ENCODE assay signal across 8 mouse cellular contexts in the genomic region with DNA sequence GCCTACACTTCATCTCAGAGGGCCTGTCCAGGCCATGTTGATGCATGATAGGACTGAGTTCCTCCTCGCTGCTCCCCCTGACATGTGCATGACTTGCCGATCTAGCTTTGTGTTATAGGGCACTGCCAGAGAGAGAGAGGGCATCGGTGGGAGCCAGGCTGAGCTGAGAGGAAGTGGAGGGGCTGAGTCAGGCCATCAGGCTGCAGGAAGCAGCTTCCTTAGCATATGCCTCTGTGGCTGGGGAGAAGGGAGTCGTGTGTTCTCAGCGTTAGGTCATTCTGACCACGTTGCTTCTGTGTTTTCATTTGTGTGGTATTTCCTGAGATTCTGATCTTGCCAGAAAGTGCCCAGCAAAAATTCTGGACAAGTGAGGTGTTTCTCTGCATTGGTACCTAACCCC. TPM values are rescaled to one million over a fixed set of nuclear protein-coding genes. Genes with fewer than 3 reads are reported as not detected.
A peak's percentile ranks its signal among the peaks of the same experiment; 100 is the strongest.
DNase-seq lines count a peak whose midpoint lies in the region; ATAC-seq and TF ChIP-seq lines count a peak whose summit lies in the region.

No protein-coding gene starts in this region.

- no peak overlapping the region for H3K27ac ChIP-seq in forebrain, postnatal 0 days (ENCODE audit: low read depth, low read length)
- no peak overlapping the region for H3K27ac ChIP-seq in forebrain, embryonic 12.5 days
- peak overlapping the region; percentile 48; the same call in 1 of the 2 replicates for H3K27ac ChIP-seq in liver, embryonic 15.5 days (replicated peaks)
- H3K27ac ChIP-seq in forebrain, embryonic 15.5 days (replicated peaks) = no peak overlapping the region

- H3K36me3 ChIP-seq in forebrain, postnatal 0 days (ENCODE audit: insufficient read depth) = no peaks in the 10 kb centered on the region
- no peaks in the 10 kb centered on the region for H3K36me3 ChIP-seq in forebrain, embryonic 12.5 days (replicated peaks)
- H3K36me3 ChIP-seq in liver, embryonic 15.5 days (replicated peaks) = no peaks in the 10 kb centered on the region
- H3K36me3 ChIP-seq in forebrain, embryonic 15.5 days = no peaks in the 10 kb centered on the region

- H3K4me2 ChIP-seq in forebrain, postnatal 0 days (ENCODE audit: low read depth) = no peak overlapping the region
- H3K4me2 ChIP-seq in forebrain, embryonic 12.5 days = no peak overlapping the region
- H3K4me2 ChIP-seq in liver, embryonic 15.5 days = no peak overlapping the region
- H3K4me2 ChIP-seq in forebrain, embryonic 15.5 days (replicated peaks) = no peak overlapping the region

- intact Hi-C loops in left cerebral cortex, postnatal 36 days (cut with DNase I) = no loop called here

- no peak overlapping the region for H3K4me3 ChIP-seq in forebrain, postnatal 0 days (ENCODE audit: low read depth, low read length)
- no peak overlapping the region for H3K4me3 ChIP-seq in forebrain, embryonic 12.5 days (replicated peaks)
- no peak overlapping the region for H3K4me3 ChIP-seq in liver, embryonic 15.5 days (replicated peaks)
- H3K4me3 ChIP-seq in forebrain, embryonic 15.5 days = no peak overlapping the region

- ATAC-seq in forebrain, postnatal 0 days = peak; percentile 10; the same call in 1 of the 2 replicates
- ATAC-seq in forebrain, embryonic 12.5 days (ENCODE audit: low FRiP score) = no peak
- ATAC-seq in liver, embryonic 15.5 days (ENCODE audit: insufficient read depth) = 0 out of 2 replicates have a peak, but pooled peaks have one; percentile 23
- no peak for ATAC-seq in forebrain, embryonic 15.5 days (replicated peaks)

- H3K27me3 ChIP-seq in forebrain, postnatal 0 days (ENCODE audit: insufficient read depth, low read length) = no peaks in the 10 kb centered on the region
- H3K27me3 ChIP-seq in forebrain, embryonic 12.5 days = no peaks in the 10 kb centered on the region
- H3K27me3 ChIP-seq in liver, embryonic 15.5 days = no peaks in the 10 kb centered on the region
- H3K27me3 ChIP-seq in forebrain, embryonic 15.5 days = no peaks in the 10 kb centered on the region

- no peaks in the 10 kb centered on the region for H3K9me3 ChIP-seq in forebrain, postnatal 0 days (ENCODE audit: low read length)
- no peaks in the 10 kb centered on the region for H3K9me3 ChIP-seq in forebrain, embryonic 12.5 days
- H3K9me3 ChIP-seq in liver, embryonic 15.5 days (replicated peaks) = no peaks in the 10 kb centered on the region
- H3K9me3 ChIP-seq in forebrain, embryonic 15.5 days = no peaks in the 10 kb centered on the region

- H3K4me1 ChIP-seq in forebrain, postnatal 0 days (ENCODE audit: insufficient read depth) = no peaks in the 10 kb centered on the region
- H3K4me1 ChIP-seq in forebrain, embryonic 12.5 days = peaks cover 23% of the 10 kb centered on the region; the same call in 1 of the 2 replicates
- H3K4me1 ChIP-seq in liver, embryonic 15.5 days (replicated peaks) = peaks cover 83% of the 10 kb centered on the region
- peaks cover 19% of the 10 kb centered on the region for H3K4me1 ChIP-seq in forebrain, embryonic 15.5 days

- WGBS in forebrain, postnatal 0 days = 68% methylated on average over 6 of the region's 6 CpGs
- WGBS in forebrain, embryonic 12.5 days = 77% methylated on average over 6 of the region's 6 CpGs
- 13% methylated on average over 6 of the region's 6 CpGs for WGBS in liver, embryonic 15.5 days (ENCODE audit: insufficient replicate concordance)
- 78% methylated on average over 6 of the region's 6 CpGs for WGBS in forebrain, embryonic 15.5 days

- no peak for TF ChIP-seq CTCF in forebrain, postnatal 0 days (IDR thresholded peaks at IDR 0.05; ENCODE audit: low read depth)

- no peak overlapping the region for H3K9ac ChIP-seq in forebrain, postnatal 0 days
- no peak overlapping the region for H3K9ac ChIP-seq in forebrain, embryonic 12.5 days
- H3K9ac ChIP-seq in liver, embryonic 15.5 days = no peak overlapping the region
- H3K9ac ChIP-seq in forebrain, embryonic 15.5 days (replicated peaks) = no peak overlapping the region

- no peak for DNase-seq in forebrain, postnatal 0 days
- DNase-seq in ovary, adult 18-20 months (ENCODE audit: low spot score) = peak; percentile 32
- DNase-seq in ovary, postnatal 36 days (ENCODE audit: low spot score) = no peak
- DNase-seq in thymus, postnatal 14 days = peak; percentile 61
- DNase-seq in left cerebral cortex, postnatal 36 days (ENCODE audit: low spot score in 2 of 2) = no peak

RNA-seq across cellular contexts. Expression of a gene that starts 17.4 kb away (rescaled TPM):
- 34.8 and 47.0 TPM in 2 replicates for total RNA-seq in forebrain, postnatal 0 days (2014; rRNA removed)
- 70.6 and 75.4 TPM in 2 replicates for polyA plus RNA-seq in forebrain, postnatal 0 days (2015; fragmentation: Nextera tagmentation; extraction: Ambion mirVana)
- 94.1 and 104 TPM in 2 replicates for polyA plus RNA-seq in forebrain, embryonic 12.5 days (2016; fragmentation: Nextera tagmentation; extraction: Ambion mirVana)
- polyA plus RNA-seq in liver, embryonic 15.5 days (2015; fragmentation: Nextera tagmentation; extraction: Ambion mirVana) = 25.6 and 31.1 TPM in 2 replicates
- 10 to 100 TPM; 50.7 to 55.3 TPM for total RNA-seq in left cerebral cortex, postnatal 36 days (2021)
- polyA plus RNA-seq in forebrain, embryonic 15.5 days (2015; fragmentation: Nextera tagmentation; extraction: Ambion mirVana) = 95.0 and 105 TPM in 2 replicates

Comparison
In these comparisons a context has a peak if more than half of its experiments do, and no peak if none do; other contexts are left out.
1. ATAC-seq: peak in forebrain, postnatal 0 days (single experiment) and liver, embryonic 15.5 days (single experiment); none in forebrain, embryonic 12.5 days (single experiment) and forebrain, embryonic 15.5 days (single experiment).
2. DNase-seq: peak in ovary, adult 18-20 months (single experiment) and thymus, postnatal 14 days (single experiment); none in forebrain, postnatal 0 days (single experiment), ovary, postnatal 36 days (single experiment) and left cerebral cortex, postnatal 36 days (0 of 2).